Mouse (Mus musculus): ENCODE measurements at regions not wholly inside any gene's neighbourhood (a gene's known extent, or its start where the extent isn't known, plus 50 kb on each side); places are given as distances from the start of the nearest gene placed in this dataset.

GRCm38 (mm10) chr17:35771656-35772405 lies 49.7 kb upstream of the Ier3 start:
- TF ChIP-seq CTCF (IDR thresholded peaks at IDR 0.05; ENCODE audit: low read depth, low read length) (no peak), POLR2A (IDR thresholded peaks at IDR 0.05; ENCODE audit: extremely low read depth, insufficient read depth, low read length) (no peak)
